Mouse (Mus musculus): ENCODE measurements around the gene Dab2.

Gene Dab2

GRCm38 (mm10) chr15:6309633-6310032 is 10.0 kb downstream of the Dab2 start:
- DNase-seq (ENCODE audit: low read depth, low spot score) = no peak
- Histone ChIP-seq H3K36me3 (ENCODE audit: control insufficient read depth, insufficient read depth, low read length, poor library complexity, severe bottlenecking) (no peaks in the 10 kb centered on the region), H3K27me3 (ENCODE audit: control insufficient read depth, insufficient read depth, low read length, poor library complexity, severe bottlenecking) (no peaks in the 10 kb centered on the region)

GRCm38 (mm10) chr15:6310417-6310816 is 10.8 kb downstream of the Dab2 start:
- no peaks in the 10 kb centered on the region for H3K27me3 ChIP-seq (ENCODE audit: control insufficient read depth, insufficient read depth, low read length, poor library complexity, severe bottlenecking)
- no peak for DNase-seq (ENCODE audit: low read depth, low spot score)
- no peaks in the 10 kb centered on the region for H3K36me3 ChIP-seq (ENCODE audit: control insufficient read depth, insufficient read depth, low read length, poor library complexity, severe bottlenecking)

DNA sequence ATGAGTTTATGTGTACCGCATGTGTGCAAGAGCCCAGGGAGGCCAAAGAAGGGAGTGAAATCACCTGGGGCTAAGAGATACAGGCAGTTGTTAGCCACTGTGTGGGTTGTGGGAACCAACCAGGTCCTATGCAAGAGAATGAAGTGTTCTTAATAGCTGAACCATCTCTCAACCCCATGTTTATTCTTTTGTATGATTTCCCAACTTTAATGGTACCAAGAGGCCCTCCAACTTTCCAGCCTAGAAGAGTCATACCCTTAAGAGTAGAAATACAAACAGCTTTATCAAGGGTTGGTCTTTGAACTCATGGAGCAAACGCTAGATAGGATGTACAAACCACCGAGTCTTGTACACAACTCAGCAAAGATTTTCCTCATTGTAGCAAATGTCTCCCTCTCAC is 12.8 kb downstream of the Dab2 start:
- Histone ChIP-seq H3K27me3 (ENCODE audit: control insufficient read depth, insufficient read depth, low read length, poor library complexity, severe bottlenecking) (no peaks in the 10 kb centered on the region), H3K36me3 (ENCODE audit: control insufficient read depth, insufficient read depth, low read length, poor library complexity, severe bottlenecking) (no peaks in the 10 kb centered on the region)
- no peak for DNase-seq (ENCODE audit: low read depth, low spot score)

GRCm38 (mm10) chr15:6319352-6319751 is 19.8 kb downstream of the Dab2 start:
- Histone ChIP-seq H3K27me3 (ENCODE audit: control insufficient read depth, insufficient read depth, low read length, poor library complexity, severe bottlenecking) (no peaks in the 10 kb centered on the region), H3K36me3 (ENCODE audit: control insufficient read depth, insufficient read depth, low read length, poor library complexity, severe bottlenecking) (no peaks in the 10 kb centered on the region)
- no peak for DNase-seq (ENCODE audit: low read depth, low spot score)

DNA sequence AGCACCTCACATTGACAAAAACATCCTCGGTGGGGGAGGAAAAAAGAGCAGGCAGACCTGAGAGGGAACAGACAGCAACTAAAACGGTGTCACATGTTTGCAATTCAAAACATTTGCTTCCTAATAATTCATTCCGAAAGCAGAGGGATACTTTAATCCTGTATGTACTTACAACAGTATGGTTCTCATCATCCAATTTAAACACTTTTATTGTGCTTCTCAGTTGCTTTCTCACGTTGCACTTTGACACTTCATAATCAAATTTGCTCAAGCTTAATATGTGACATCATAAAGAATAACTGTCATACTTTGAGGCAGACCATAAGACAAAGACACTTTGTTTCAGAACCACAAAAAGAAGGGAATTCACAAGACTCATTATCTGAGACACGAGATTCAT is 20.9 kb downstream of the Dab2 start:
- no peaks in the 10 kb centered on the region for H3K27me3 ChIP-seq (ENCODE audit: control insufficient read depth, insufficient read depth, low read length, poor library complexity, severe bottlenecking)
- DNase-seq (ENCODE audit: low read depth, low spot score) = no peak
- no peaks in the 10 kb centered on the region for H3K36me3 ChIP-seq (ENCODE audit: control insufficient read depth, insufficient read depth, low read length, poor library complexity, severe bottlenecking)

GRCm38 (mm10) chr15:6321263-6321662 is 21.7 kb downstream of the Dab2 start:
- no peak for DNase-seq (ENCODE audit: low read depth, low spot score)
- H3K27me3 ChIP-seq (ENCODE audit: control insufficient read depth, insufficient read depth, low read length, poor library complexity, severe bottlenecking) = no peaks in the 10 kb centered on the region
- no peaks in the 10 kb centered on the region for H3K36me3 ChIP-seq (ENCODE audit: control insufficient read depth, insufficient read depth, low read length, poor library complexity, severe bottlenecking)

GRCm38 (mm10) chr15:6322311-6322710 is 22.7 kb downstream of the Dab2 start:
- DNase-seq (ENCODE audit: low read depth, low spot score) = no peak
- H3K36me3 ChIP-seq (ENCODE audit: control insufficient read depth, insufficient read depth, low read length, poor library complexity, severe bottlenecking) = no peaks in the 10 kb centered on the region

DNA sequence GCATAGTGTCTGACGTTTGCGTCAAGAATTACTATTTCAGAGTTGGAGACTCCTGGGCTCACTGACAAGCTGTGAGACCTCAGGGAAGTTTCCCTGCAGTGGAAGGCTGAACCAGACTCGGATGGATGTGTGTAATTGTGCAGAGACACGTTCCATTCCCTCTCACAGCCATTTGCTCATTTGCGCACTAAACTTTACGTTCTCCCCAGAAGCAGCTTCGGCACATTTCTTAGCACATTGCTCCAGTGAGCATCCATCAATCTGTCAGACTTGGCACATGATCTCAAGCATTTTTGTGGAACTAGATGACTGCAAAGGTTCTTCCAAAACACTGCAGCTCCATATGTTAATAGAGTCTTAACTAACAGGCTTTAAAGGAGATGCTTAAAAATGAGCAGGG is 24.0 kb downstream of the Dab2 start:
- H3K27me3 ChIP-seq (ENCODE audit: control insufficient read depth, insufficient read depth, low read length, poor library complexity, severe bottlenecking) = no peaks in the 10 kb centered on the region
- DNase-seq (ENCODE audit: low read depth, low spot score) = no peak
- no peaks in the 10 kb centered on the region for H3K36me3 ChIP-seq (ENCODE audit: control insufficient read depth, insufficient read depth, low read length, poor library complexity, severe bottlenecking)

More at GRCm38 (mm10) chr15:6322311-6322710, 22.7 kb downstream of the Dab2 start:
- H3K27me3 ChIP-seq (ENCODE audit: control insufficient read depth, insufficient read depth, low read length, poor library complexity, severe bottlenecking) = no peaks in the 10 kb centered on the region

GRCm38 (mm10) chr15:6325443-6325842 is 25.9 kb downstream of the Dab2 start:
- no peak for DNase-seq (ENCODE audit: low read depth, low spot score)
- Histone ChIP-seq H3K36me3 (ENCODE audit: control insufficient read depth, insufficient read depth, low read length, poor library complexity, severe bottlenecking) (no peaks in the 10 kb centered on the region), H3K27me3 (ENCODE audit: control insufficient read depth, insufficient read depth, low read length, poor library complexity, severe bottlenecking) (no peaks in the 10 kb centered on the region)

DNA sequence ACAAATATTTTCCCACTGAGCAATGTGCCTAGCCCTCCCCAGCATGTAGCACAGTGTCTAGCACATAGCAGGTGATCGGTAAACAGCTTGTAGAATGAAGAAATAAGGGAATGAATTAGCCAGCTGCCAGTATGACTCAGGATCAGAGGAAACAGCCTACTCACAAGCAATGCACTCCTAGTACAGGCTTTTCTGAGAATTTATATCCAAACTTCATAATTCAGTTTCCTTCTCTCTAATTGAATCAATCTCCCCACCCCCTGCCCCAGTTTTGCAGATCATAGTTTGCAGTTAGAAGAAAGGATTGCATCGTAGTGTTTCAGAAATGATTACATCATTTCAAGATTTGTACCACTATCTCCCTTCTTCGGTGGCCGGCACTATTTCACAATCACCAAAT is 26.4 kb downstream of the Dab2 start:
- H3K36me3 ChIP-seq (ENCODE audit: control insufficient read depth, insufficient read depth, low read length, poor library complexity, severe bottlenecking) = no peaks in the 10 kb centered on the region
- DNase-seq (ENCODE audit: low read depth, low spot score) = no peak
- no peaks in the 10 kb centered on the region for H3K27me3 ChIP-seq (ENCODE audit: control insufficient read depth, insufficient read depth, low read length, poor library complexity, severe bottlenecking)

GRCm38 (mm10) chr15:6331380-6331779 is 31.8 kb downstream of the Dab2 start:
- H3K27me3 ChIP-seq (ENCODE audit: control insufficient read depth, insufficient read depth, low read length, poor library complexity, severe bottlenecking) = no peaks in the 10 kb centered on the region
- DNase-seq (ENCODE audit: low read depth, low spot score) = no peak

DNA sequence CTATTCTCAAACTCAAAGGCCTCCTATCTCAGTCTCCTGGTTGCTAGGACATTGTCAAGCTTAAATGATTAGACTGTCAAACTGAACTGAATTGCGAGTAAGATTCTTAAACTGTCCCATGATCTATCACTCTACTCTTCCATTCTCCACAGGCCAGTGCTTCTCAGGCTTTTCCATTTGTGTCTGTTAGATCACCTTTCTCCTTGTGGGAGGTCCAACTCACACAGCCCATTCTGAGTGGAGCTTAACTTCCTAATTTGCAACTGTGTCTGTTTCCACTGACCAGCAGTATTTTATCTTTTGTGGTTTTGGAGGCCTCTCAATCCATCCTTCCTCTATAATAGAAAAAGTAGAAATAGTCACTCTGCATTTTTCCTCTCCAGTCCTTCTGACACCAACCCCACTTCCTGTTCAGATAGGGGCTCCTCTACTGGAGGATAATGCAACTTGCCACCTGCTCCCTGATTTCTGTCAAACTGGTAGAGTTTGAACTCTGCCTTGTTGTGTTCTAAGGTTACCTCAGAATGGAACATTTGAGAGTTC is 35.1 kb downstream of the Dab2 start:
- H3K36me3 ChIP-seq (ENCODE audit: control insufficient read depth, insufficient read depth, low read length, poor library complexity, severe bottlenecking) = no peaks in the 10 kb centered on the region
- H3K27me3 ChIP-seq (ENCODE audit: control insufficient read depth, insufficient read depth, low read length, poor library complexity, severe bottlenecking) = no peaks in the 10 kb centered on the region
- DNase-seq (ENCODE audit: low read depth, low spot score) = no peak

More at GRCm38 (mm10) chr15:6331380-6331779, 31.8 kb downstream of the Dab2 start:
- H3K36me3 ChIP-seq (ENCODE audit: control insufficient read depth, insufficient read depth, low read length, poor library complexity, severe bottlenecking) = no peaks in the 10 kb centered on the region

DNA sequence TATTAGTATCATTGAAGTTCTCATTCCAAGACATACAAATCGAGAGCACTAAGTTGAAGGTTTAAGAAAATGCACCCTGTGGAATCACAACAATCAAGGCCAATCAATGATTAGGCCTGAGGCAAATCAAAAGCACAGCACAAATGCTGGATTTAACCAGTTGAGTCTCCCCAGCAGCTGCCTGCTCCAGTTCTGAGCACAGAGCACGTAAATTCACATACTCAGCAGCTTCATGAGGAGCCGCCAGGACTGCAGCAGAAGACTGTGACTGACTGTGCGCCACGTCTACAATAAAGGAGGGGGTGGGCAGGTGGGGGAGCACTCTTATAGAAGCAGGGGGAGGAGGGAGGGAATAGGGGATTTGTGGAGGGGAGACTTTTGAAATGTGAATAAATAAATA is 40.2 kb downstream of the Dab2 start:
- Histone ChIP-seq H3K36me3 (ENCODE audit: control insufficient read depth, insufficient read depth, low read length, poor library complexity, severe bottlenecking) (no peaks in the 10 kb centered on the region), H3K27me3 (ENCODE audit: control insufficient read depth, insufficient read depth, low read length, poor library complexity, severe bottlenecking) (no peaks in the 10 kb centered on the region)
- no peak for DNase-seq (ENCODE audit: low read depth, low spot score)

DNA sequence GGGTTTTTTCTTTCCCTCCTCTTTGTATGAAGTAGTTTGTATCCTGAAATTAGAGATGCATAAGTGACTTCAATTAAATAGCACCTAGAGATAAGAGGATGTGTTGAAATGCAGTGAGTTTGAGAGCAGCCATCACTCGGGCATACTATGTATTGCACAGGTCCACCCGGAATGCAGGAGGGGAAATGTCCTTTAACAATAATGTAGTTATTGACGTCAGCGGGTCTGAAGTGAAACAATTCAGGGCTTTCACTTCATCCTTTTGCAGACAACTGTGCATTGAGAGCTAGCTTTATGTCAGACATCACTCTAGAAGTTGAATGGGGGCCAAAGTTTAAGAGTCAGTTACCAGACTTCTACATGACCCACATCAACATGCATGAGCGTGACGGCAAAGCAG is 40.8 kb downstream of the Dab2 start:
- peak; percentile 1 for DNase-seq (ENCODE audit: low read depth, low spot score)
- no peaks in the 10 kb centered on the region for H3K27me3 ChIP-seq (ENCODE audit: control insufficient read depth, insufficient read depth, low read length, poor library complexity, severe bottlenecking)
- no peaks in the 10 kb centered on the region for H3K36me3 ChIP-seq (ENCODE audit: control insufficient read depth, insufficient read depth, low read length, poor library complexity, severe bottlenecking)

DNA sequence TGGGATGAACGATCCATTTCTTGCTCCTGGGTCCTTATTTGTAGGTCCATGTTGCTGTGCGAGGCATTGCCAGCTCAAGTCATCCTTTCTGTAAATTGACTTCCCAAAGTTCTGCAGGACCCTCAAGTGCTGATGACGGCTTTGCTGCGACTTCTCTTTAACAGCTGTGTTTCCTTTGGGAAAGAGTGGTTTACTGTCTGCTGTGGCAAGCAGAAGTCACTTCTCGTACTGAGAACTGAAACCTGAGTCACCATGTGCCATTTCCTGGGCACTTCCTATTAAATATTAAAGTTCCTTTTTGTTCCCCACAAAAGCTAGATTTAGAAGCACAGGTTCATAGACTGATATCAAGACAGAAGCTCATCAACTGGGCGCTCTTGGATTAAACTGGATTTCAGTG is 41.8 kb downstream of the Dab2 start:
- Histone ChIP-seq H3K36me3 (ENCODE audit: control insufficient read depth, insufficient read depth, low read length, poor library complexity, severe bottlenecking) (no peaks in the 10 kb centered on the region), H3K27me3 (ENCODE audit: control insufficient read depth, insufficient read depth, low read length, poor library complexity, severe bottlenecking) (no peaks in the 10 kb centered on the region)
- DNase-seq (ENCODE audit: low read depth, low spot score) = peak; percentile 22

- DNase-seq (ENCODE audit: low read depth, low spot score) = no peak
- Histone ChIP-seq H3K27me3 (ENCODE audit: control insufficient read depth, insufficient read depth, low read length, poor library complexity, severe bottlenecking) (no peaks in the 10 kb centered on the region), H3K36me3 (ENCODE audit: control insufficient read depth, insufficient read depth, low read length, poor library complexity, severe bottlenecking) (no peaks in the 10 kb centered on the region)
Observed at GRCm38 (mm10) chr15:6353901-6354300, 54.3 kb downstream of the Dab2 start.

All from splenic B cell, adult 2 months (primary cell).